Mouse (Mus musculus): ENCODE measurements around the gene Slit1.

Gene Slit1

GRCm38 (mm10) chr19:41686194-41686593 is 57.3 kb downstream of the Slit1 start:
- DNase-seq, result no peak

DNA sequence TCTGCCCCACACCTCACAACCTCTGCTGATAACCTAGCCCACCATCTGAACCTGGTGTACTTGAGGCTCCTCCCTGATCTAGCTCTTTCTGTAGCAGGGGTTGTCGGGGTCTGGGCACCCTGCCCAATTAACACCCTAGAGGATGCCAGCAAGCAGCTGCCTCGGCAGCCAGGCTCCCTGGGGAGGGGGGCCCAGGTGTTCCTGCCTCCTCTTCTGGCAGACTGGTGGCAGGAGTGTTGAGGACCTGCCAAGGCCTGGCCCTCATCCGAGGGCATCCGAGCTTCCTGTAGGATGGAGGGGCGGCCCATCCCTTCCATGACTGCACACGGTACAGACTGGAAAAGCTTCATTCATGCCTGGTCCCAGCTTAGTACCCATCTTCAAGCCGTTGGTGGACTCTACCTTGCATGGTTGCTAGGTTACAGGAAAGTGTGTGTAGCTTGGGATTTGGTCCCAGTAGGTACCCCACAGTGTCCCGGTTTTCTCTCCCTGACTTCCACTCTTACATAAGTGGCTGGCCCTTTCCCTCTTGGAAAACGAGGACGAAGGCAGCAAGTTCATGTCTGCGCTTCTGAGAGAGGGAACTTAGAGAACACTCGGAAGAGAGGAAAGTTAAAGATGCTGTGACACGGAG is 57.9 kb downstream of the Slit1 start:
- DNase-seq, result peak; percentile 43 to 66

DNA sequence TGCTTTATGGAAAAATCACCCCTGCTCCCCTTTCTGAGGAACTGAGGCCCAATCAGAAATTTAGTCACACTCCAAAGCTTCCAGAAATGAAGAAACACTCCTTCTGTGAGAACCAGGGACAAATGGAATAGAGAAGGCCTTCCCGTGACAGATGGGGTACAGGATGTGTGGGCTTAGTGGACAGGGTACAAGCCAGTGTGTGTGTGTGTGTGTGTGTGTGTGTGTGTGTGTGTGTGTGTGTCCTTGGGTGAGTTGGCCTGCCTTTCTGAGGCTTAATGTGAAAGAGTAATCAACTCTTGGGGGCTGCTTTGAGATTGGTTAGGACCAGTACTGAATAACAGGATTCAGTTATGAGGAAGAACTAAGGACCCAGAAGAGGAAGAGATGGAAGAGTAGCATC is 58.6 kb downstream of the Slit1 start:
- no peak for DNase-seq

DNA sequence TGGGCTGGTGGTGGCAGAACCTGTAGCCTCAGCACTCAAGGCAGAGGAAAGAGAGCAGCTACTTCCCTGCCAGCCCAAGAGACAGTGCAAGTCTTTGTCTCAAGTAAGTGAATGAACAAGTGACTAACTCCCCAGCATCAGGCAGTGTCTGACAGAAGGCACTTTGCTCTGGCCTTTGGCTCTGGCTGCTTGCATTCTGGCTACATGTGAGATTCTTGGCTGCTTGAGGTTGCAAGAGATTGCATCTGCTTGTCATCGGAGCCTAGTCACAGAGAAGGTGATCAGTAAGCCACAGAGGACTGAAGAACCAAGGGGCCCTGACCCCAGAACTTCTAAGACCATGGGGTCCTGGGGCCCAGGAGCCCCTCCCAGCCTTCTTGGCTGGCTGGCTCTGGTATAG is 59.5 kb downstream of the Slit1 start:
- DNase-seq, result no peak

GRCm38 (mm10) chr19:41680267-41680666 is 63.2 kb downstream of the Slit1 start:
- DNase-seq, result no peak

DNA sequence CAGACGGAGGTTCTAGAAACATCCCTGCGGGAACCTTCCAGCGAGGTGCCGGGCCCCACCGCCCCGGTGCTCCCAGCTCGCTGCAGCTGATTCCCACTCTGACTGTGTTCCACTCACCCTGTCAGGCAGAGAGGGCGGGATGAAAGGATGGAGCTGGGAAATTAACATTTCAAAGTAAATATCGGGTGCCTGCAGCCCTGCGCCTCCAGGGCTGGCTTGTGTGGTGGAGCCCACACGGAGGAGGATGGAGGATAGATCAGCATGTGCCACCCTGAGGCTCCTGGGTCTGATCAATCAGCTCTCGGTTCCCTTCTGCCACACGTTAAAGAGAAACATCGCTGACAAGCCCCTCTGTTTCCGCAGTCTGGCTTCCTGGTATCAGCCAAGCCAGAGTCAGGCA is 64.4 kb downstream of the Slit1 start:
- DNase-seq, result no peak

DNA sequence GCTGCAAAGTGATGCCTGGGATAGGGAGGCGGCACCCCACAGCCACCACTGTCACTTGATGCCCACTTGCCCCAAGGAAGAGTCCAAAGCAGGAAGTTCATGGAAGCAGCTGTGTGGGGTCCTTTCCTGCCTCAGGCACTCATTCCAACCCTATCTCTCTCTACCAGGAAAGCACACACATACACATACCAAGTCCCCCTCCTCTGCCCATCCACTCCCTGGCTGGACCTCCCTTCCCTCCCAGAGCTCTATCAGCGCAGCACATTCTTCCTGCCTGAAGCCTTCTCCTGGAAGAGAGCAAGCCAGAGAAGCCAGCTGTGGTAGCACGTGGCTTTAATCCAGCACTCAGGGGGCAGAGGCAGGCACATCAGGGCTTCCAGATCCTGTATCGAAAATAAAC is 65.9 kb downstream of the Slit1 start:
- DNase-seq, result no peak

DNA sequence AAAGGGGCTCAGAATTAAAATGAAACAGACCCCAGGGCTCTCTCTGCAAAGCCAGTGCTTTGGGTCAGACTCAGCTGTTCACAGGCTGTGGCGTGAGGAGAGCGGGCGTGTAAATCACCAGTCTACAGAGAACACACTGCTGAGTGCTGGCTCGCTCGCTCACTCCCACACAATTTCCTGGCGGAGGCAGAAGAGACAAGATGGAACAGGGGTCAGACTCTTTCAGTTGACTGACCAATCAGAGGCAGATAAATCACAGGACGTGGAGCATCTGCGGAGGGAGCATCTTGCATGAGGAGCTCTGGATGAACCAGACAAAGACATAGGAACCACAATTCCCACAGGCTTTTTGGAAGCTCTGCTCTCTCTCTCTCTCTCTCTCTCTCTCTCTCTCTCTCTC is 67.9 kb downstream of the Slit1 start:
- DNase-seq, result peak; percentile 50 to 55

GRCm38 (mm10) chr19:41674366-41674765 is 69.1 kb downstream of the Slit1 start:
- DNase-seq, result no peak

- DNase-seq, result no peak
These were observed 70.6 kb downstream of the Slit1 start for GRCm38 (mm10) chr19:41672836-41673235.

DNA sequence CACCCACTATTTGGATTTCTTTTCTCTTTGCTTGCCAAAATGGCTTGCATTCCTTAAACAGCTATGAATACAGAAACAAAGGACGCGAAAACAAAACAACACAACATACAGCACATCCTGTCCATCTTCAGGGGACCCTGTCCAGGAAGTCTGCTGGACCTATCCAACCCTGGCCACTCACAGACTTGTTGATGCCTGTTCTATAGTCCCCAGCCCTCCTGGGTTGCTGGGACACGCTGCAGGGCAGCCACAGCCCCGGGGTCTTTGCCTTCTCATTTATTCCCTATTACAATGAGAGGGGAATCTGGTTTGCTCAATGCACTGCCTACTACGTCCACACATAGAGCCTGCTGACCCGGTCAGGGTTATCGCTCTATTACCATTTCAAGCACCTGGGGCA is 72.5 kb downstream of the Slit1 start:
- DNase-seq, result no peak

DNA sequence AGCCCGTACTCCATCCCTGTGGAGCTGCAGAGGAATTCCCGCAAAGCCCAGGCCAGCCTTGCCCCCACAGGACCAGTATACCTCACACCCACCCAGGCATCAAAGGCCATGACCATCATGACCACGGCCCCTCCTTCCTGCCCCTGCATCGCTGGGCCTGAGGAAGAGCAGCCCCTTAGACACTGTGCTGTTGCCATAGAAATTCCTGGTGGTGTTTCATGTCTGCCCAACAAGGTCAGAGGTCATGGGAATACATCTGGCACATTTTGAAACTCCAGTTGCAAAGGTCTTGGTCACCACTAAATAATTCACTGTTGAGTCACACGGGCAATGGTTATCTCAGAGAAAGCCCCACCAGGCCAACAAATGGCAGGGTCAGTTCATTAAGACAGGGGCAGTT is 73.0 kb downstream of the Slit1 start:
- no peak for DNase-seq

GRCm38 (mm10) chr19:41669747-41670342 is 73.6 kb downstream of the Slit1 start:
- no peak for DNase-seq

DNA sequence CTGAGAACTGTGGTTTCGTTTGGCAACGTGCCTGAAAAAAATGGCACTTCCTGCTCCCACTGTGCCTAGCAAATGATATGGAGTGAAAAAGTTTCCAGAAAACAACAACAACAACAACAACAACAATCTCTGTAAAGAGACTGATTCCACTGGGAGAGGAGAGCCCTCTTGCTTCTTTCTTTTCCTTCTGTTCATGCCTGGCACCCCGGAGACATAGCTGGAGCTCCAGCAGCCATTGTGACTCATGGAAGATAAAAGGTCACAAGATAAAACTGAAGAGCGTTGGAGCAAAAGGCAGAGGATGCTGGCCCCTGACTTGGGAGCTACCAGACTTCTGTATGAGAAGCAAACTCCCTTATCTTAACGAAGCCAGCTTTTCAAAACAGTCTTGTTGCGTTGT is 75.9 kb downstream of the Slit1 start:
- no peak for DNase-seq

- DNase-seq, result no peak
These were observed 77.5 kb downstream of the Slit1 start for GRCm38 (mm10) chr19:41665941-41666340.

DNA sequence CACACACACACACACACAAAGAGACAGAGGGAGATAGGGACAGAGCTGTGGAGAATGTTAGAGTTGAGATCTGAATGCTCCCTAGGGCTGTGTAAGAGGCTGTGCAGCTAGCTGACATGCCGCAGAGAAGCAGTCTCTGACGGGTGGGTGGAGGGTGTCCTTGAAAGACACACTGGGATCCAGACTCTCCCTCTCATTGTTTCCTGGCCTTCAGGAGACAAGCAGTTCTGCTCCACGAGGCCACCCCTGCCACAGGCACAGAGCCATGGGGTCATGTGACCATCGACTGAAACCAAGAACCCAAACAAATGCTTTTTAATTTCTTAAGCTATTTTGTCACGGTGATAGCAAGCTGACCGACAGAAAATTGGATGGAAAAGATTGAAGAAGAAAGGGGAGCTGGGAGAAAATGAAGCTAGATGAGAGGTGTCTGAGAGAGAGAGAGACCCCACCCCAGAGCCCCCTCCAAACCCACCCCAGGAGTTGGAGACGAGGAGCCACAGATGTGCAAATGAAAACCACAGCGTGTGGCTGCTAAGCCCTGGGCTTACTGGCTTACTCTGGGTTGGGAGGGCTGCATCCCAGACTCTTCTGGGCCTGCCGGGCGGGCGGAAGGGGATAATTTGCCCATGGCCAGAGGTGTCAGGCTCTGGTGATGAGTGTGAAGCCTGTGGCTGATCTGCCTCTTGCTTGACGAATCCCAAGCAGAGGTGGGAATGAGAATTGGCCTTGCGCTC is 79.8 kb downstream of the Slit1 start:
- DNase-seq, result no peak

GRCm38 (mm10) chr19:41661466-41661865 is 82.0 kb downstream of the Slit1 start:
- no peak for DNase-seq

- no peak for DNase-seq
These were observed 82.5 kb downstream of the Slit1 start for GRCm38 (mm10) chr19:41660999-41661374.

DNA sequence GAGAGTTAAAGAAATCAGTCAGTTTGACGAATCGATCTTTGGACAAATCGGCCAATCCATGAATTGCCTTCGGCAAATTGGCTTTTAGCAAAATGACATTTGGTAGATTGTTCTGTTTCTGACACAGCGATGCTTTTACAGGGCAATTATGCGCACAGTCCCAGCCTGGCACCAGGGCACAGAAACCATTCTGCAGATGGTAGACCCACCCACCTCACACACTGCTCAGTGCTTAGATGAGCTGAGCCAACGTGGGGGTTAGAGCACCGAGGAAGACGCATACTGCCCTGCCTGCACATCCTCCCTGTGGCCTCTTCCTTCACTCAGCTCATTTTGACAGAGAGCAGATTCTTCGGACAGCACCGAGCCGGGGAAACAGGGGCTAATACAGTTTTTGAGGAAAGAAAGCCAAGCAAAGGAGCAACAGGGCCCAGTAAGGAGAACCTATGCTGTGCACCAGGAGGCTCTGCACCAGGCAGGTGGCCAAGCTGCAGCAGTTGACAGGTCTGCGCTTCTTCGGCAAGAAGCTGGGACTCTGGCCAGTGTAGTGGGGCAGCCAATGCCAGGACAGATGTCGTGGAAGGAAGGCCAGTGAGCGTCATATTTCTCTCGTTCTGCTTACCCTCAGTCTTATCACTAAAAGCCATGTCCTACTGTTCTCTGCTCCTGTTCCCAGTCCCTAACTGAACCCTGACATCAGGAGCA is 83.0 kb downstream of the Slit1 start:
- peak in 1 of 2 experiments; percentile 40 for DNase-seq

DNA sequence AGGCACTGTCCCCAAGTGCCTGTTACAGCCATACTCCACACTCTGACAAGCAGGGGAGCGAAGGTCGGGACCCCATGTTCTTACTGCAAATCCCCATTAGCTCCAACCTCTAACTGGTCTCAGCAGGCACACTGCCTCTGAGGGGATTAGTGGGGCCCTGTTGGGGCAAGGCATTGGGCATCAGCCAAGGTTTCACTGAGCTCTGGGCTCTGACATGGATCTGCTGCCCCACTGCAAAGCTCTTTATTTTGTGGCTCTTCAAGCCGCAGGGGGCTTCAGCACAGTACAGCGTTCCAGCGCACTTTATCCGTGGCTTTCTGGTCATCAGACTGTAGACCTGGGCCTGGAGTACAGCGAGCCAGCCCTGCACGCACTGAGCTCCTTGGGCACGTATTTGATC is 86.0 kb downstream of the Slit1 start:
- no peak for DNase-seq

- DNase-seq, result no peak
These were observed 86.8 kb downstream of the Slit1 start for GRCm38 (mm10) chr19:41656671-41657070.

- DNase-seq, result peak; percentile 81 to 90
These were observed 87.5 kb downstream of the Slit1 start for GRCm38 (mm10) chr19:41655970-41656369.

- DNase-seq, result no peak
These were observed 88.2 kb downstream of the Slit1 start for GRCm38 (mm10) chr19:41655089-41655783.
